Mouse (Mus musculus) thymus, adult 2 months (tissue): Measurements from ENCODE around the gene Gtf3a. TPM values are rescaled to one million over a fixed set of nuclear protein-coding genes. Genes with fewer than 3 reads are reported as not detected.

ENCODE experiments used
- DNase-seq: peaks from one replicate; pipeline ENCODE4 v3.0.0; 2021
- H3K27ac ChIP-seq: fragments of 200-500 bp; 2 replicates; pipeline ENCODE4 v1.5.1; 2012; ENCODE audit warnings: low read length, control low read depth; ENCODE audit not compliant: control insufficient read depth, insufficient read depth
- H3K27me3 ChIP-seq: fragments of 200-500 bp; 2 replicates; pipeline ENCODE4 v1.6.1; 2012; ENCODE audit warnings: mild to moderate bottlenecking, low read length, moderate library complexity, mixed read lengths; ENCODE audit not compliant: control insufficient read depth, insufficient read depth
- H3K36me3 ChIP-seq: fragments of 200-500 bp; 2 replicates; pipeline ENCODE4 v1.6.1; 2012; ENCODE audit warnings: mild to moderate bottlenecking, low read length, moderate library complexity; ENCODE audit not compliant: control insufficient read depth, insufficient read depth
- H3K4me1 ChIP-seq: fragments of 200-500 bp; replicated peaks from 2 replicates; pipeline ENCODE4 v1.6.1; 2012; ENCODE audit warnings: low read length; ENCODE audit not compliant: control insufficient read depth, insufficient read depth
- H3K4me3 ChIP-seq: fragments of 200-500 bp; 2 replicates; pipeline ENCODE4 v1.5.1; 2012; ENCODE audit warnings: mild to moderate bottlenecking, low read length, control low read depth, moderate library complexity; ENCODE audit not compliant: control insufficient read depth, insufficient read depth
- CTCF ChIP-seq: fragments of 200-500 bp; IDR thresholded peaks from 2 replicates; pipeline ENCODE4 v1.5.1; 2012; ENCODE audit warnings: mild to moderate bottlenecking, control low read depth, low read length, moderate library complexity, borderline replicate concordance; ENCODE audit not compliant: control insufficient read depth, poor library complexity, insufficient read depth; ENCODE audit errors: extremely low read depth
- POLR2A ChIP-seq: fragments of 200-500 bp; IDR thresholded peaks from 2 replicates; pipeline ENCODE4 v1.6.1; 2012; ENCODE audit warnings: mild to moderate bottlenecking, low read length, control low read depth, moderate library complexity; ENCODE audit not compliant: control insufficient read depth, poor library complexity, insufficient read depth; ENCODE audit errors: extremely low read depth
- WGBS: fragments of 180-500 bp; shearing (Covaris S2); methylation state at CpG from one replicate; pipeline ENCODE4 v1.1.7; 2018; 5-methylcytosine and 5-hydroxymethylcytosine counted together
- polyA plus RNA-seq: library from polyadenylated mRNA; depleted of rRNA; stranded (reverse); fragments of >200 nt; gene quantifications from 2 replicates; pipeline ENCODE4 v1.2.3, GENCODE M21; 2012

The Gtf3a gene
- polyA plus RNA-seq, 1 experiment, result 85.9 TPM

- DNase-seq, result peak; percentile 10
- no peaks in the 10 kb centered on the region for H3K36me3 ChIP-seq
- TF ChIP-seq CTCF, result no peak
- no peak for TF ChIP-seq POLR2A
Observed at GRCm38 (mm10) chr5:146973858-146974780, 25.7 kb downstream of the Gtf3a start.

GRCm38 (mm10) chr5:146974781-146975123 lies 26.3 kb downstream of the Gtf3a start:
- WGBS, result 54% methylated on average over 13 of the region's 13 CpGs
- H3K27ac ChIP-seq, result no peak overlapping the region
- no peaks in the 10 kb centered on the region for H3K36me3 ChIP-seq
- no peak overlapping the region for H3K4me3 ChIP-seq
- no peak for TF ChIP-seq POLR2A
- H3K27me3 ChIP-seq, result no peaks in the 10 kb centered on the region
- no peak for DNase-seq
- peaks cover 17% of the 10 kb centered on the region for H3K4me1 ChIP-seq

More at GRCm38 (mm10) chr5:146973858-146974780, 25.7 kb downstream of the Gtf3a start:
- Histone ChIP-seq H3K4me1 (peaks cover 17% of the 10 kb centered on the region), H3K27ac (no peak overlapping the region), H3K4me3 (no peak overlapping the region), H3K27me3 (no peaks in the 10 kb centered on the region)
- WGBS, result 58% methylated on average over 25 of the region's 25 CpGs

- Histone ChIP-seq H3K27ac (no peak overlapping the region), H3K4me3 (no peak overlapping the region), H3K4me1 (no peaks in the 10 kb centered on the region), H3K36me3 (no peaks in the 10 kb centered on the region), H3K27me3 (no peaks in the 10 kb centered on the region; the same call in 1 of the 2 replicates)
- WGBS, result 92% methylated on average over 6 of the region's 6 CpGs
- no peak for DNase-seq
- TF ChIP-seq POLR2A (no peak), CTCF (no peak)
Observed at GRCm38 (mm10) chr5:146981376-146981775, 32.9 kb downstream of the Gtf3a start.

- WGBS, result 9% methylated on average over 8 of the region's 8 CpGs
- TF ChIP-seq CTCF, result peak; percentile 87
- no peak for TF ChIP-seq POLR2A
Observed at GRCm38 (mm10) chr5:146983216-146983615, 34.8 kb downstream of the Gtf3a start.

GRCm38 (mm10) chr5:146985725-146986433 lies 37.4 kb downstream of the Gtf3a start:
- no peak overlapping the region for H3K4me3 ChIP-seq
- no peak overlapping the region for H3K27ac ChIP-seq
- DNase-seq, result no peak
- no peaks in the 10 kb centered on the region for H3K36me3 ChIP-seq
- no peaks in the 10 kb centered on the region; the same call in 1 of the 2 replicates for H3K27me3 ChIP-seq
- 74% methylated on average over 21 of the region's 21 CpGs for WGBS
- no peaks in the 10 kb centered on the region for H3K4me1 ChIP-seq
- TF ChIP-seq POLR2A, result no peak
- no peak for TF ChIP-seq CTCF

More at GRCm38 (mm10) chr5:146983216-146983615, 34.8 kb downstream of the Gtf3a start:
- H3K4me3 ChIP-seq, result no peak overlapping the region
- no peaks in the 10 kb centered on the region; the same call in 1 of the 2 replicates for H3K27me3 ChIP-seq
- H3K27ac ChIP-seq, result no peak overlapping the region
- no peaks in the 10 kb centered on the region for H3K4me1 ChIP-seq
- no peaks in the 10 kb centered on the region for H3K36me3 ChIP-seq
- peak; percentile 49 for DNase-seq

- Histone ChIP-seq H3K36me3 (no peaks in the 10 kb centered on the region), H3K27me3 (no peaks in the 10 kb centered on the region; the same call in 1 of the 2 replicates), H3K4me1 (no peaks in the 10 kb centered on the region), H3K27ac (no peak overlapping the region), H3K4me3 (no peak overlapping the region)
- DNase-seq, result no peak
- TF ChIP-seq POLR2A (no peak), CTCF (no peak)
- 93% methylated on average over 10 of the region's 10 CpGs for WGBS
Observed at GRCm38 (mm10) chr5:146987588-146987987, 39.1 kb downstream of the Gtf3a start.
